Mouse (Mus musculus): Measurements from ENCODE around the gene Naa30.
"Not testable (repeated sequence)": the region's sequence is repeated elsewhere in the genome, so short reads cannot be mapped to it uniquely, and the experiment has no call there.

GRCm38 (mm10) chr14:49210215-49210614 is 38.2 kb downstream of the Naa30 start:
- TF ChIP-seq CTCF (IDR thresholded peaks at IDR 0.05; ENCODE audit: control insufficient read depth, insufficient read depth, insufficient read length); USF1 (IDR thresholded peaks at IDR 0.05; ENCODE audit: low read depth); MAX (IDR thresholded peaks at IDR 0.05); MYOD1 (IDR thresholded peaks at IDR 0.05; ENCODE audit: control insufficient read depth, insufficient read length, low read depth); FOSL1 (IDR thresholded peaks at IDR 0.05; ENCODE audit: insufficient read depth, low read length, poor library complexity, severe bottlenecking); CEBPB (IDR thresholded peaks at IDR 0.05; ENCODE audit: low read depth); MYOG (IDR thresholded peaks at IDR 0.05; ENCODE audit: control insufficient read depth, extremely low read depth, insufficient read length): not testable (repeated sequence)

All from C2C12 (cell line).